Mouse (Mus musculus) spleen, adult 2 months (tissue): ENCODE measurements around the gene Uap1. TPM values are rescaled to one million over a fixed set of nuclear protein-coding genes. Genes with fewer than 3 reads are reported as not detected.

Source experiments
- DNase-seq, 2 experiments: peaks; one replicate each; pipeline versions ENCODE4 v3.0.0 to v3.0.0-alpha.2; 2012 to 2021; ENCODE audit warnings: low spot score in 2 of 2, low read depth in 1 of 2
- H3K27ac ChIP-seq: fragments of 200-500 bp; 2 replicates; pipeline ENCODE4 v1.5.1; 2012; ENCODE audit warnings: low read length, inconsistent platforms; ENCODE audit not compliant: insufficient read depth
- H3K27me3 ChIP-seq: fragments of 200-500 bp; 2 replicates; pipeline ENCODE4 v1.6.1; 2012; ENCODE audit warnings: mild to moderate bottlenecking, moderate library complexity, low read length, inconsistent platforms; ENCODE audit not compliant: control insufficient read depth, insufficient read depth
- H3K36me3 ChIP-seq: fragments of 200-500 bp; 2 replicates; pipeline ENCODE4 v1.6.1; 2012; ENCODE audit warnings: mild to moderate bottlenecking, low read length, inconsistent platforms; ENCODE audit not compliant: control insufficient read depth, insufficient read depth
- H3K4me1 ChIP-seq: fragments of 200-500 bp; 2 replicates; pipeline ENCODE4 v1.6.1; 2011; ENCODE audit warnings: inconsistent platforms; ENCODE audit not compliant: control insufficient read depth, insufficient read depth, insufficient read length
- H3K4me3 ChIP-seq: fragments of 200-500 bp; 2 replicates; pipeline ENCODE4 v1.5.1; 2011; ENCODE audit warnings: mild to moderate bottlenecking, inconsistent platforms; ENCODE audit not compliant: insufficient read depth, insufficient read length; ENCODE audit errors: extremely low read depth
- CTCF ChIP-seq: fragments of 200-500 bp; IDR thresholded peaks from 2 replicates; pipeline ENCODE4 v1.5.1; 2011; ENCODE audit warnings: mild to moderate bottlenecking, inconsistent platforms; ENCODE audit not compliant: insufficient read depth, insufficient read length, insufficient replicate concordance; ENCODE audit errors: extremely low read depth
- POLR2A ChIP-seq: fragments of 200-500 bp; IDR thresholded peaks from 2 replicates; pipeline ENCODE4 v1.6.1; 2011; ENCODE audit warnings: low read depth, low read length, inconsistent platforms
- WGBS: fragments of 180-500 bp; shearing (Covaris S2); methylation state at CpG from one replicate; pipeline ENCODE4 v1.1.7; 2018; 5-methylcytosine and 5-hydroxymethylcytosine counted together
- polyA plus RNA-seq: library from polyadenylated mRNA; depleted of rRNA; stranded (reverse); fragments of >200 nt; gene quantifications from 2 replicates; pipeline ENCODE4 v1.2.3, GENCODE M21; 2012

Uap1 gene
- polyA plus RNA-seq, 1 experiment, result 6.8 TPM

DNA sequence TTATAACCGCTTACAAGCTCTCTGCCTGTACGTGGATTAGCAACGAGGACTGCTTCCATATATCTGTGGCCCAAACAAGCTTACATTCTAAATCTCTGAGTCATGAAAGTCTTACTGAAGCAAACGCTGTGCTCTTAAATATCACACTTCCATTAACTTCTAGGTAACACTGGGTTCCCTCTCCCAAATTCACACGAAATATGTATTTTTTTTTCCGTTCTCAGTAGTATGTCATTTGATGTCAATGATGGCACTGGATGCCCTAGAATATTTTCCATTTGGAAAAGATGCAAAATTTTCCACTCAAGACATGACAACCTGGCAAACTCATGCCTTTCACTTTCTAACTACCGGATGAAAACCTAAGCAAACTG is 39.6 kb upstream of the Uap1 start:
- H3K4me1 ChIP-seq, result peaks cover 3% of the 10 kb centered on the region; the same call in 1 of the 2 replicates
- H3K27ac ChIP-seq, result peak overlapping the region; percentile 84; the same call in 1 of the 2 replicates
- H3K4me3 ChIP-seq, result peak overlapping the region; percentile 64
- H3K27me3 ChIP-seq, result no peaks in the 10 kb centered on the region
- no peak for TF ChIP-seq CTCF
- TF ChIP-seq POLR2A, result no peak
- peaks cover 8% of the 10 kb centered on the region for H3K36me3 ChIP-seq
- 31% methylated on average over 7 of the region's 7 CpGs for whole genome bisulfite sequencing
- DNase-seq, result no peak

DNA sequence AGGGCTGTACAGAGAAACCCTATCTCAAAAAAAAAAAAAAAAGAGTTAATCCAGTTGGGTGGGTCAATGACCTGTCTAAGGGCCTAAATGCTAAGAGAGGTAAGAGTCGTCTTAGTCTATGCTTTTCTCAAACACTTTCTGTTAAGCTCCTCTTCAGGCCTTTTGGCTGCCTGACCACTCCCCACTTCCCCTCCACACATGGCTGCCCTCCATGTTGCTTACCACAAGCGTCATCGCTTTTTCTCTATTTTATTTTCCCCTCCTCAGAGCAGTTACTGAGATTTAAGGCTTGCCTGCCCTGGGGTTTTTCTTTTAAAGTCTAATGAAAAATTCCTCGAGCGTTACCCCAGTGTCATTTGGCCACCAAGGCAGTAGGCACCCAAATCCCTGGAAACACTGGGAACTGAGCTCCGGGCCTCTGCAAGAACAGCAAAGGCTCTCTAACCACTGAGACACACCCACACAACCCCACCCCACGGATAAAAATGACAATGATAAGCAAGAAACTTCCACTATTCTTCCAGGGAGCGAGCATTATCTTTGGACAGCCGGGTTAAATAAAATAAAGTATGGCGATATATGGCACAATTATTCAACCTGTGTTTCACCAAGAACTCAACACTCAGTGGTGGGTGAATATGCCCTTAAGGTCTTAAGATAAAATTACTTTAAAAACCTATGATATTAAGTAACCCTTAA is 38.6 kb upstream of the Uap1 start:
- no peaks in the 10 kb centered on the region for H3K27me3 ChIP-seq
- no peak overlapping the region for H3K27ac ChIP-seq
- WGBS, result 64% methylated on average over 10 of the region's 10 CpGs
- H3K4me3 ChIP-seq, result no peak overlapping the region
- peaks cover 3% of the 10 kb centered on the region; the same call in 1 of the 2 replicates for H3K4me1 ChIP-seq
- peaks cover 11% of the 10 kb centered on the region for H3K36me3 ChIP-seq
- peak in 1 of 2 experiments; percentile 26 for DNase-seq
- TF ChIP-seq POLR2A (no peak), CTCF (no peak)

DNA sequence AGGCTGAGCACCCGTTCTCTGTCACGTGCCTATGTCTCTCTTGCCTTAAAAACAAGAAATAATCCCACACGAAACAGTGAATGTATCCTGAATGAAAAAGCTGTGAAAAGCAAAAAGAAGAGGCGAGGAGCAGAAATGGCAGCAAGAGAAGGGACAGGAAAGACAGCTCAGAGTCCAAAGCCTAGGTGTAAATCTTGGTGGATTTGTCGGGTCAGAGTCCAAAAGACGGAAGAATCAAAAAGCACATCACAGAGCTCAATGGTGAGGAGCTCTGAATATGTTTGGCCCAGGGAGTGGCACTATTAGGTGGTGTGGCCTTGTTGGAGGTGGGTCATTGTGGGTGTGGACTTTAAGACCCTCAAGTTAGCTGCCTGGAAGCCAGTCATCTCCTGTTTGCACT is 31.6 kb upstream of the Uap1 start:
- DNase-seq, result no peak
- no peak overlapping the region for H3K4me3 ChIP-seq
- no peaks in the 10 kb centered on the region for H3K27me3 ChIP-seq
- WGBS, result 97% methylated on average over 6 of the region's 6 CpGs
- H3K4me1 ChIP-seq, result no peaks in the 10 kb centered on the region
- TF ChIP-seq CTCF (no peak), POLR2A (no peak)
- peaks cover 45% of the 10 kb centered on the region for H3K36me3 ChIP-seq
- H3K27ac ChIP-seq, result no peak overlapping the region

- Histone ChIP-seq H3K36me3 (peaks cover 37% of the 10 kb centered on the region), H3K4me3 (no peak overlapping the region), H3K4me1 (no peaks in the 10 kb centered on the region), H3K27me3 (no peaks in the 10 kb centered on the region), H3K27ac (no peak overlapping the region)
- TF ChIP-seq POLR2A, result no peak
- TF ChIP-seq CTCF, result peak; percentile 1; the same call in 1 of the 2 replicates
- WGBS, result 90% methylated on average over 3 of the region's 3 CpGs
- DNase-seq, result peak in 1 of 2 experiments; percentile 24
Measured at GRCm38 (mm10) chr1:170200379-170200778, 25.6 kb upstream of the Uap1 start.

- Histone ChIP-seq H3K4me3 (no peak overlapping the region), H3K27me3 (no peaks in the 10 kb centered on the region), H3K36me3 (peaks cover 40% of the 10 kb centered on the region), H3K27ac (no peak overlapping the region), H3K4me1 (no peaks in the 10 kb centered on the region)
- DNase-seq, result no peak
- WGBS, result 97% methylated on average over 8 of the region's 8 CpGs
- no peak for TF ChIP-seq POLR2A
- TF ChIP-seq CTCF, result no peak
Measured at GRCm38 (mm10) chr1:170196211-170196610, 21.5 kb upstream of the Uap1 start.

- 91% methylated on average over 1 of the region's 1 CpGs for WGBS
- TF ChIP-seq POLR2A, result no peak
- no peak for TF ChIP-seq CTCF
- H3K4me3 ChIP-seq, result no peak overlapping the region
- no peaks in the 10 kb centered on the region for H3K4me1 ChIP-seq
- no peaks in the 10 kb centered on the region for H3K27me3 ChIP-seq
- DNase-seq, result no peak
- H3K27ac ChIP-seq, result no peak overlapping the region
- H3K36me3 ChIP-seq, result peaks cover 20% of the 10 kb centered on the region
Measured at GRCm38 (mm10) chr1:170191925-170192324, 17.2 kb upstream of the Uap1 start.

- 81% methylated on average over 4 of the region's 4 CpGs for WGBS
- Histone ChIP-seq H3K27ac (no peak overlapping the region), H3K4me3 (no peak overlapping the region), H3K4me1 (no peaks in the 10 kb centered on the region), H3K27me3 (no peaks in the 10 kb centered on the region), H3K36me3 (peaks cover 17% of the 10 kb centered on the region)
- TF ChIP-seq CTCF, result no peak
- TF ChIP-seq POLR2A, result no peak
- no peak for DNase-seq
Measured at GRCm38 (mm10) chr1:170190225-170190624, 15.5 kb upstream of the Uap1 start.

DNA sequence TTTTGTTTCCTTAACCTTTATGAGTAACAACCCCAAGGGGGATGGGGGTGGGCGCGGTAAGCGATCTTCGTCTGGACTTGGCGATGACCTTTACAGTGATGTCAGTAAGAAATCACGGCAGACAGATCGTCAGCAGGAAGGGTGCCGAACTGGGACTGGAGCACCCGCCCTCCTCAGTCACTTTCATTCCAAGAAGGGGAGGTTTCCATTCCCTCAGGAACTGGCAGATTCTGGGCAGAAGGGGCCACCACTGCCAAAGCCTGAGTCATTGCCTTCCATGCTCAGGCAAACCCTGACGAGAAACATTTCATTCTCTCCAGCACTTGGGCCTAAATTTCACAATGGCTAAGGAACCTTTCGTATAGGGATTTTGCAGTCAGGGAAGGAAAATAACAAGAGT is 13.8 kb upstream of the Uap1 start:
- H3K4me1 ChIP-seq, result no peaks in the 10 kb centered on the region
- H3K27ac ChIP-seq, result no peak overlapping the region
- DNase-seq, result no peak
- H3K27me3 ChIP-seq, result no peaks in the 10 kb centered on the region
- H3K36me3 ChIP-seq, result peaks cover 5% of the 10 kb centered on the region; the same call in 1 of the 2 replicates
- WGBS, result 88% methylated on average over 11 of the region's 11 CpGs
- no peak overlapping the region for H3K4me3 ChIP-seq
- TF ChIP-seq POLR2A (no peak), CTCF (no peak)
